Mouse (Mus musculus) liver, embryonic 15.5 days (tissue): Measurements from ENCODE around the gene U2af2. TPM values are rescaled to one million over a fixed set of nuclear protein-coding genes. Genes with fewer than 3 reads are reported as not detected.

ENCODE experiments used
- ATAC-seq: fragments of 200-750 bp; cut with Nextera tagmentation; 2 replicates; pipeline ENCODE4 v1.8.0; 2017; ENCODE audit warnings: moderate number of reproducible peaks, mild to moderate bottlenecking, moderate library complexity; ENCODE audit not compliant: insufficient read depth
- H3K27ac ChIP-seq: fragments of 300-500 bp; sonication (generic); replicated peaks from 2 replicates; pipeline ENCODE4 v1.5.1; 2015; ENCODE audit warnings: mild to moderate bottlenecking, inconsistent platforms
- H3K27me3 ChIP-seq: fragments of 300-500 bp; sonication (generic); 2 replicates; pipeline ENCODE4 v1.6.1; 2015; ENCODE audit warnings: mild to moderate bottlenecking, inconsistent platforms
- H3K36me3 ChIP-seq: fragments of 300-500 bp; sonication (generic); replicated peaks from 2 replicates; pipeline ENCODE4 v1.6.1; 2015; ENCODE audit warnings: moderate library complexity, mild to moderate bottlenecking, inconsistent platforms
- H3K4me1 ChIP-seq: fragments of 300-500 bp; sonication (generic); replicated peaks from 2 replicates; pipeline ENCODE4 v1.6.1; 2015; ENCODE audit warnings: inconsistent platforms
- H3K4me2 ChIP-seq: fragments of 300-500 bp; sonication (generic); 2 replicates; pipeline ENCODE4 v1.6.1; 2015; ENCODE audit warnings: moderate library complexity, mild to moderate bottlenecking, inconsistent platforms
- H3K4me3 ChIP-seq: fragments of 300-500 bp; sonication (generic); replicated peaks from 2 replicates; pipeline ENCODE4 v1.5.1; 2015; ENCODE audit warnings: mild to moderate bottlenecking, inconsistent platforms
- H3K9ac ChIP-seq: fragments of 300-500 bp; sonication (generic); 2 replicates; pipeline ENCODE4 v1.6.1; 2015; ENCODE audit warnings: moderate library complexity, mild to moderate bottlenecking, inconsistent platforms
- H3K9me3 ChIP-seq: fragments of 300-500 bp; sonication (generic); replicated peaks from 2 replicates; pipeline ENCODE4 v1.6.1; 2016; ENCODE audit warnings: inconsistent platforms
- WGBS: fragments of 180-500 bp; shearing (Covaris S2); methylation state at CpG from one replicate; pipeline ENCODE4 v1.1.7; 2015; ENCODE audit warnings: mixed read lengths; ENCODE audit not compliant: insufficient replicate concordance; 5-methylcytosine and 5-hydroxymethylcytosine counted together
- polyA plus RNA-seq: library from polyadenylated mRNA; unstranded; fragments of >200 nt; fragmentation: Nextera tagmentation; extraction: Ambion mirVana; gene quantifications from 2 replicates; pipeline ENCODE4 v1.2.1, GENCODE M21; 2015

Gene U2af2
- polyA plus RNA-seq, 1 experiment from 2014 or later: 59.4 TPM

GRCm38 (mm10) chr7:5037467-5037866 lies 24.5 kb upstream of the U2af2 start:
- H3K4me3 ChIP-seq: peak overlapping the region; percentile 91
- WGBS: 71% methylated on average over 8 of the region's 8 CpGs

GRCm38 (mm10) chr7:5038109-5038732 lies 23.7 kb upstream of the U2af2 start, which contains the start of gene Zfp784:
Gene Zfp784 (minus strand): TSS chr7:5038446.
- peak; percentile 98 for ATAC-seq
- Histone ChIP-seq H3K4me1 (peaks cover 23% of the 10 kb centered on the region), H3K9ac (peak within 1 kb of the TSS; percentile 85), H3K27me3 (no peaks in the 10 kb centered on the region), H3K9me3 (no peaks in the 10 kb centered on the region), H3K27ac (peak within 1 kb of the TSS; percentile 96), H3K4me2 (peak within 1 kb of the TSS; percentile 81), H3K36me3 (peaks cover 16% of the 10 kb centered on the region), H3K4me3 (peak within 1 kb of the TSS; percentile 91)
- under 1% methylated on average over 48 of the region's 48 CpGs for WGBS

More at GRCm38 (mm10) chr7:5037467-5037866, 24.5 kb upstream of the U2af2 start:
- Histone ChIP-seq H3K4me2 (peak overlapping the region; percentile 81), H3K36me3 (peaks cover 24% of the 10 kb centered on the region), H3K27me3 (no peaks in the 10 kb centered on the region), H3K27ac (peak overlapping the region; percentile 96), H3K9ac (peak overlapping the region; percentile 85; the same call in 1 of the 2 replicates), H3K4me1 (peaks cover 23% of the 10 kb centered on the region), H3K9me3 (no peaks in the 10 kb centered on the region)
- no peak for ATAC-seq

DNA sequence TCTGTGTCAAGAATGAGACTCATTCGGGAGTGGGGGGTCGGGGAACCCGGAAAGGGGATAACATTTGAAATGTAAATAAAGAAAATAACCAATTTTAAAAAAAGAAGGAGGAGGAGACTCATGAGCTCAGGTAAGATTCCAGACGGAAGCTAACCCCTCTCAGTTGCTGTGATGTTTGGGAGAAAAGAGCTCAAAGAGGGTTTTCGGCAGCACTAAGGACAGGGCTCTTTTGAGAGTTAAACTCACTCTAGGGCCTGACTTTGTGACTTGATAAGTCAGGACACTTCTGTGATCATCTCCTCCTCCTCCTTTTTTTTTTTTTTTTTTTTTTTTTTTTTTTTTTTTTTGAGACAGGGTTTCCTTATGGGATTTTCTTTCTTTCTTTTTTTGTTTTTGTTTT lies 23.0 kb upstream of the U2af2 start:
- 21% methylated on average over 5 of the region's 5 CpGs for WGBS
- peak overlapping the region; percentile 85 for H3K9ac ChIP-seq
- no peaks in the 10 kb centered on the region for H3K27me3 ChIP-seq
- peak overlapping the region; percentile 96 for H3K27ac ChIP-seq
- peaks cover 23% of the 10 kb centered on the region for H3K4me1 ChIP-seq
- peak overlapping the region; percentile 91 for H3K4me3 ChIP-seq
- H3K4me2 ChIP-seq: peak overlapping the region; percentile 81
- peaks cover 9% of the 10 kb centered on the region for H3K36me3 ChIP-seq
- no peaks in the 10 kb centered on the region for H3K9me3 ChIP-seq
- no peak for ATAC-seq

DNA sequence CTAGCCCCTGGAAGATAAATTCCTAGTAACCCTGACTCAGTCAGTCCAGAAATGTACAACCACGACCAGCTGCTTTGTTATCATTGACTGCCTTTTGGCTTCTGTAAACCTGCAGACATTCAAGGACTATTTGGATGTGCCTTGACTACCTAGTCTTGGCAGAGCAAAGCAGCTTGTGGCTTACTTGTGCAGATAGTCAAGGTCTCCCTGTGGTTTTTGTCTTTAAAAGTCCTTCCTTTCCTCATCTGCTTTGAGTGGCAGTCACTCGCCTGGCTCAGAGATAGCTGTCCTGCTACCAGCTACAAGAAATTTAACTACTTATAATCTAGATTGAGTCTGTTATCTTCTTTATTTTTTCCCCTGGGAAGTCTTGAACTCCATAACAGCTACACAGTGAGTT lies 17.0 kb upstream of the U2af2 start:
- Histone ChIP-seq H3K36me3 (no peaks in the 10 kb centered on the region), H3K9ac (no peak overlapping the region), H3K4me3 (no peak overlapping the region), H3K27me3 (peaks cover 19% of the 10 kb centered on the region), H3K27ac (no peak overlapping the region), H3K9me3 (no peaks in the 10 kb centered on the region), H3K4me1 (no peaks in the 10 kb centered on the region; the same call in 1 of the 2 replicates), H3K4me2 (no peak overlapping the region)
- ATAC-seq: no peak
- WGBS: 24% methylated on average over 2 of the region's 2 CpGs

- H3K27me3 ChIP-seq: peaks cover 30% of the 10 kb centered on the region
- WGBS: 64% methylated on average over 2 of the region's 2 CpGs
- H3K27ac ChIP-seq: no peak overlapping the region
- H3K9ac ChIP-seq: no peak overlapping the region
- H3K36me3 ChIP-seq: no peaks in the 10 kb centered on the region
- no peak overlapping the region for H3K4me3 ChIP-seq
- H3K4me1 ChIP-seq: peaks cover 5% of the 10 kb centered on the region; the same call in 1 of the 2 replicates
- no peak for ATAC-seq
- H3K9me3 ChIP-seq: no peaks in the 10 kb centered on the region
- no peak overlapping the region for H3K4me2 ChIP-seq
Observed at GRCm38 (mm10) chr7:5046112-5046511, 15.8 kb upstream of the U2af2 start.

- Histone ChIP-seq H3K27ac (no peak overlapping the region), H3K36me3 (no peaks in the 10 kb centered on the region), H3K9ac (no peak overlapping the region), H3K9me3 (no peaks in the 10 kb centered on the region), H3K4me2 (no peak overlapping the region), H3K27me3 (peaks cover 42% of the 10 kb centered on the region), H3K4me1 (peaks cover 12% of the 10 kb centered on the region; the same call in 1 of the 2 replicates), H3K4me3 (no peak overlapping the region)
- 6% methylated on average over 2 of the region's 2 CpGs for WGBS
- ATAC-seq: no peak
Observed at GRCm38 (mm10) chr7:5047313-5047712, 14.6 kb upstream of the U2af2 start.

GRCm38 (mm10) chr7:5051193-5052192 lies 10.4 kb upstream of the U2af2 start, which contains the start of gene Zfp580:
Gene Zfp580 (plus strand): TSS chr7:5051538.
- peak within 1 kb of the TSS; percentile 50 for H3K9ac ChIP-seq
- H3K27ac ChIP-seq: no peak within 1 kb of the TSS
- peak; percentile 61 for ATAC-seq
- 1% methylated on average over 65 of the region's 65 CpGs for WGBS
- H3K4me1 ChIP-seq: peaks cover 22% of the 10 kb centered on the region
- peak within 1 kb of the TSS; percentile 61 for H3K4me3 ChIP-seq
- peaks cover 84% of the 10 kb centered on the region for H3K27me3 ChIP-seq
- H3K4me2 ChIP-seq: peak within 1 kb of the TSS; percentile 72
- no peaks in the 10 kb centered on the region for H3K36me3 ChIP-seq
- H3K9me3 ChIP-seq: no peaks in the 10 kb centered on the region

GRCm38 (mm10) chr7:5052438-5052837 lies 9.5 kb upstream of the U2af2 start:
- Histone ChIP-seq H3K27ac (no peak overlapping the region), H3K4me1 (peaks cover 27% of the 10 kb centered on the region), H3K4me3 (peak overlapping the region; percentile 61; the same call in 1 of the 2 replicates), H3K36me3 (no peaks in the 10 kb centered on the region), H3K4me2 (0 out of 2 replicates have a peak overlapping the region, but pooled peaks have one; percentile 36), H3K9ac (no peak overlapping the region), H3K27me3 (peaks cover 93% of the 10 kb centered on the region), H3K9me3 (no peaks in the 10 kb centered on the region)
- WGBS: 4% methylated on average over 12 of the region's 12 CpGs
- no peak for ATAC-seq

- no peaks in the 10 kb centered on the region for H3K36me3 ChIP-seq
- H3K4me3 ChIP-seq: peak overlapping the region; percentile 14; the same call in 1 of the 2 replicates
- ATAC-seq: no peak
- no peaks in the 10 kb centered on the region for H3K9me3 ChIP-seq
- no peak overlapping the region for H3K27ac ChIP-seq
- H3K4me2 ChIP-seq: peak overlapping the region; percentile 36
- peaks cover 98% of the 10 kb centered on the region for H3K27me3 ChIP-seq
- WGBS: 5% methylated on average over 45 of the region's 45 CpGs
- no peak overlapping the region for H3K9ac ChIP-seq
- H3K4me1 ChIP-seq: peaks cover 27% of the 10 kb centered on the region
Observed at GRCm38 (mm10) chr7:5052931-5053343, 9.0 kb upstream of the U2af2 start.

GRCm38 (mm10) chr7:5053456-5054179 lies 8.3 kb upstream of the U2af2 start:
- 9% methylated on average over 32 of the region's 32 CpGs for WGBS
- no peak overlapping the region for H3K9ac ChIP-seq

More at GRCm38 (mm10) chr7:5053456-5054179, 8.3 kb upstream of the U2af2 start:
- no peaks in the 10 kb centered on the region for H3K9me3 ChIP-seq
- no peaks in the 10 kb centered on the region for H3K36me3 ChIP-seq
- H3K27me3 ChIP-seq: peaks cover 100% of the 10 kb centered on the region
- H3K4me2 ChIP-seq: peak overlapping the region; percentile 47
- H3K4me3 ChIP-seq: peak overlapping the region; percentile 44
- no peak for ATAC-seq
- H3K4me1 ChIP-seq: peaks cover 27% of the 10 kb centered on the region
- no peak overlapping the region for H3K27ac ChIP-seq
